Mouse (Mus musculus) spleen, adult 18-20 months (tissue): ENCODE measurements around the gene Parp16.

ENCODE experiments used
- DNase-seq, 2 experiments: peaks; one replicate each; pipeline ENCODE4 v3.0.0; 2022; ENCODE audit warnings: mixed read lengths in 2 of 2

The Parp16 gene

GRCm38 (mm10) chr9:65195053-65195452 lies at the start of gene Parp16:
Gene Parp16, plus strand, starts transcription at chr9:65195353.
- DNase-seq, result no peak

- DNase-seq, result no peak
Observed at GRCm38 (mm10) chr9:65146001-65146400, 49.2 kb upstream of the Parp16 start.

GRCm38 (mm10) chr9:65148507-65148906 lies 46.6 kb upstream of the Parp16 start:
- DNase-seq, result no peak

- DNase-seq, result no peak
Observed at GRCm38 (mm10) chr9:65152711-65153330, 42.3 kb upstream of the Parp16 start.

- no peak for DNase-seq
Observed at GRCm38 (mm10) chr9:65153331-65153711, 41.8 kb upstream of the Parp16 start.

- no peak for DNase-seq
Observed at GRCm38 (mm10) chr9:65154692-65155455, 40.3 kb upstream of the Parp16 start.

- DNase-seq, result no peak
Observed at GRCm38 (mm10) chr9:65156604-65157003, 38.5 kb upstream of the Parp16 start.

- DNase-seq, result no peak
Observed at GRCm38 (mm10) chr9:65157631-65158030, 37.5 kb upstream of the Parp16 start.

- DNase-seq, result no peak
Observed at GRCm38 (mm10) chr9:65161188-65161587, 34.0 kb upstream of the Parp16 start.

GRCm38 (mm10) chr9:65161881-65162280 lies 33.3 kb upstream of the Parp16 start:
- DNase-seq, result no peak

GRCm38 (mm10) chr9:65162711-65163639 lies 32.2 kb upstream of the Parp16 start:
- no peak for DNase-seq

- DNase-seq, result no peak
Observed at GRCm38 (mm10) chr9:65164870-65165269, 30.3 kb upstream of the Parp16 start.

GRCm38 (mm10) chr9:65166386-65166785 lies 28.8 kb upstream of the Parp16 start:
- no peak for DNase-seq

- no peak for DNase-seq
Observed at GRCm38 (mm10) chr9:65168534-65168933, 26.6 kb upstream of the Parp16 start.

- no peak for DNase-seq
Observed at GRCm38 (mm10) chr9:65168952-65169351, 26.2 kb upstream of the Parp16 start.

GRCm38 (mm10) chr9:65172654-65173053 lies 22.5 kb upstream of the Parp16 start:
- no peak for DNase-seq

GRCm38 (mm10) chr9:65175234-65175938 lies 19.8 kb upstream of the Parp16 start:
- DNase-seq, result no peak

GRCm38 (mm10) chr9:65175939-65176871 lies 18.9 kb upstream of the Parp16 start:
- no peak for DNase-seq

- DNase-seq, result no peak
Observed at GRCm38 (mm10) chr9:65177497-65177896, 17.7 kb upstream of the Parp16 start.

- DNase-seq, result no peak
Observed at GRCm38 (mm10) chr9:65177912-65178311, 17.2 kb upstream of the Parp16 start.
